Mouse (Mus musculus): ENCODE data around the gene Dis3l2. TPM values are rescaled to one million over a fixed set of nuclear protein-coding genes. Genes with fewer than 3 reads are reported as not detected.

Dis3l2 gene
- polyA plus RNA-seq, 1 experiment: 7.5 TPM

GRCm38 (mm10) chr1:86951501-86952205 lies 248.0 kb downstream of the Dis3l2 start:
- Histone ChIP-seq H3K27ac (ENCODE audit: control insufficient read depth, insufficient read depth, low read depth, low read length, poor library complexity) (no peak overlapping the region), H3K4me3 (replicated peaks; ENCODE audit: control insufficient read depth, low read depth, low read length) (no peak overlapping the region), H3K4me1 (ENCODE audit: control insufficient read depth, insufficient read depth, low read length) (no peaks in the 10 kb centered on the region; the same call in 1 of the 2 replicates)
- TF ChIP-seq CTCF (IDR thresholded peaks at IDR 0.05; ENCODE audit: control insufficient read depth, insufficient read depth, low read length) (no peak), POLR2A (IDR thresholded peaks at IDR 0.05; ENCODE audit: borderline replicate concordance, control insufficient read depth, low read depth, low read length) (no peak)
- 66% methylated on average over 5 of the region's 5 CpGs for WGBS

GRCm38 (mm10) chr1:86955801-86956200 lies 252.2 kb downstream of the Dis3l2 start:
- no peak overlapping the region for H3K4me3 ChIP-seq (replicated peaks; ENCODE audit: control insufficient read depth, low read depth, low read length)
- no peaks in the 10 kb centered on the region; the same call in 1 of the 2 replicates for H3K4me1 ChIP-seq (ENCODE audit: control insufficient read depth, insufficient read depth, low read length)
- H3K27ac ChIP-seq (ENCODE audit: control insufficient read depth, insufficient read depth, low read depth, low read length, poor library complexity): no peak overlapping the region
- no peak for TF ChIP-seq POLR2A (IDR thresholded peaks at IDR 0.05; ENCODE audit: borderline replicate concordance, control insufficient read depth, low read depth, low read length)
- no peak for TF ChIP-seq CTCF (IDR thresholded peaks at IDR 0.05; ENCODE audit: control insufficient read depth, insufficient read depth, low read length)

- Histone ChIP-seq H3K27ac (ENCODE audit: control insufficient read depth, insufficient read depth, low read depth, low read length, poor library complexity) (no peak overlapping the region), H3K4me3 (replicated peaks; ENCODE audit: control insufficient read depth, low read depth, low read length) (no peak overlapping the region), H3K4me1 (ENCODE audit: control insufficient read depth, insufficient read depth, low read length) (no peaks in the 10 kb centered on the region)
- 23% methylated on average over 6 of the region's 6 CpGs for WGBS
- TF ChIP-seq POLR2A (IDR thresholded peaks at IDR 0.05; ENCODE audit: borderline replicate concordance, control insufficient read depth, low read depth, low read length) (no peak), CTCF (IDR thresholded peaks at IDR 0.05; ENCODE audit: control insufficient read depth, insufficient read depth, low read length) (no peak)
These were observed 264.8 kb downstream of the Dis3l2 start for GRCm38 (mm10) chr1:86968261-86968964.

GRCm38 (mm10) chr1:86969173-86969725 lies 265.6 kb downstream of the Dis3l2 start:
- no peaks in the 10 kb centered on the region for H3K4me1 ChIP-seq (ENCODE audit: control insufficient read depth, insufficient read depth, low read length)
- no peak overlapping the region for H3K27ac ChIP-seq (ENCODE audit: control insufficient read depth, insufficient read depth, low read depth, low read length, poor library complexity)
- no peak overlapping the region for H3K4me3 ChIP-seq (replicated peaks; ENCODE audit: control insufficient read depth, low read depth, low read length)
- 85% methylated on average over 11 of the region's 11 CpGs for WGBS
- no peak for TF ChIP-seq POLR2A (IDR thresholded peaks at IDR 0.05; ENCODE audit: borderline replicate concordance, control insufficient read depth, low read depth, low read length)
- TF ChIP-seq CTCF (IDR thresholded peaks at IDR 0.05; ENCODE audit: control insufficient read depth, insufficient read depth, low read length): no peak

- no peak for TF ChIP-seq CTCF (IDR thresholded peaks at IDR 0.05; ENCODE audit: control insufficient read depth, insufficient read depth, low read length)
- H3K4me3 ChIP-seq (replicated peaks; ENCODE audit: control insufficient read depth, low read depth, low read length): no peak overlapping the region
- WGBS: 33% methylated on average over 1 of the region's 1 CpGs
These were observed 269.1 kb downstream of the Dis3l2 start for GRCm38 (mm10) chr1:86972693-86973092.

GRCm38 (mm10) chr1:86977018-86977417 lies 273.4 kb downstream of the Dis3l2 start:
- no peak overlapping the region for H3K4me3 ChIP-seq (replicated peaks; ENCODE audit: control insufficient read depth, low read depth, low read length)
- H3K4me1 ChIP-seq (ENCODE audit: control insufficient read depth, insufficient read depth, low read length): no peaks in the 10 kb centered on the region
- H3K27ac ChIP-seq (ENCODE audit: control insufficient read depth, insufficient read depth, low read depth, low read length, poor library complexity): no peak overlapping the region
- 86% methylated on average over 1 of the region's 1 CpGs for WGBS
- TF ChIP-seq POLR2A (IDR thresholded peaks at IDR 0.05; ENCODE audit: borderline replicate concordance, control insufficient read depth, low read depth, low read length): no peak
- no peak for TF ChIP-seq CTCF (IDR thresholded peaks at IDR 0.05; ENCODE audit: control insufficient read depth, insufficient read depth, low read length)

More at GRCm38 (mm10) chr1:86972693-86973092, 269.1 kb downstream of the Dis3l2 start:
- Histone ChIP-seq H3K27ac (ENCODE audit: control insufficient read depth, insufficient read depth, low read depth, low read length, poor library complexity) (no peak overlapping the region), H3K4me1 (ENCODE audit: control insufficient read depth, insufficient read depth, low read length) (no peaks in the 10 kb centered on the region)

- H3K27ac ChIP-seq (ENCODE audit: control insufficient read depth, insufficient read depth, low read depth, low read length, poor library complexity): no peak overlapping the region
- TF ChIP-seq POLR2A (IDR thresholded peaks at IDR 0.05; ENCODE audit: borderline replicate concordance, control insufficient read depth, low read depth, low read length) (no peak), CTCF (IDR thresholded peaks at IDR 0.05; ENCODE audit: control insufficient read depth, insufficient read depth, low read length) (no peak)
- H3K4me3 ChIP-seq (replicated peaks; ENCODE audit: control insufficient read depth, low read depth, low read length): no peak overlapping the region
- no peaks in the 10 kb centered on the region for H3K4me1 ChIP-seq (ENCODE audit: control insufficient read depth, insufficient read depth, low read length)
These were observed 282.8 kb downstream of the Dis3l2 start for GRCm38 (mm10) chr1:86986372-86986771.

GRCm38 (mm10) chr1:86992849-86993248 lies 289.2 kb downstream of the Dis3l2 start:
- Histone ChIP-seq H3K4me1 (ENCODE audit: control insufficient read depth, insufficient read depth, low read length) (no peaks in the 10 kb centered on the region), H3K27ac (ENCODE audit: control insufficient read depth, insufficient read depth, low read depth, low read length, poor library complexity) (no peak overlapping the region), H3K4me3 (replicated peaks; ENCODE audit: control insufficient read depth, low read depth, low read length) (no peak overlapping the region)
- 86% methylated on average over 5 of the region's 5 CpGs for WGBS
- TF ChIP-seq POLR2A (IDR thresholded peaks at IDR 0.05; ENCODE audit: borderline replicate concordance, control insufficient read depth, low read depth, low read length) (no peak), CTCF (IDR thresholded peaks at IDR 0.05; ENCODE audit: control insufficient read depth, insufficient read depth, low read length) (no peak)

Measured in bone marrow, adult 2 months (tissue).